Mouse (Mus musculus) natural killer cell, adult 2 months (primary cell): ENCODE measurements at regions not wholly inside any gene's neighbourhood (a gene's known extent, or its start where the extent isn't known, plus 50 kb on each side); places are given as distances from the start of the nearest gene placed in this dataset.
"Not testable (repeated sequence)": the region's sequence is repeated elsewhere in the genome, so short reads cannot be mapped to it uniquely, and the experiment has no call there.

Experiments used
- DNase-seq, 2 experiments: peaks; one replicate each; pipeline ENCODE4 v3.0.0; 2022; ENCODE audit warnings: low spot score in 2 of 2

GRCm38 (mm10) chrX:5319085-5319484 lies 150.0 kb downstream of the Mycs start:
- DNase-seq = not testable (repeated sequence)

DNA sequence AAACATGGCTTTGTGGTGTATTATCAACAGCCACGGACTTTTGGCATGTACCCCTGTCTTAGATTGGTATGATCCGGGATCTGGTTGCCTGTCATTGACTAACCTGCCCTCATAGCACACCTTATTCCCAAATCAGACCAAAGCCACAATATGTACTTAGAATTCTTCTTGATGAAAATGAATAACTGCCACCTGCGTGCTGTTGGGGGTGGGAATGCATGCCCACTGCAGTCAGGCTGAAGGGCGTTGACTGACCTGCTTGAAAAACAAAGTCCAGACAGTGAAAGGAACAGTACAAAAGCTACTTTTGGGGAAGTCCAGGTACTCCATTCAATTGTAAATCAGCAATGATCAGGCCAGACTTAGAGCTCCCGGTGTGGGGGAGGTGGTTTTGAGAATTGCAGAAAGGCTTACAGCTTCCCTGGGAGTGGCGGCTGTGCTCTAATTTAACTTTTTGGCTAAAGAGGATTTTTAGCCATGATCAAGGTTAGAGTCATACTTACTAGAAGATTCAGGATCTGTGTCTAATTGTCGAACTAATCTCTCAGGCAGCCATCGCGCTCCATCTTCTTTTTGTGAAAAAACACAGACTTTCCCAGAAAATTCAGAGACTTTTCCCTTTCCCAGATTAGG lies 157.8 kb downstream of the Mycs start:
- DNase-seq = peak in 1 of 2 experiments; percentile 0

DNA sequence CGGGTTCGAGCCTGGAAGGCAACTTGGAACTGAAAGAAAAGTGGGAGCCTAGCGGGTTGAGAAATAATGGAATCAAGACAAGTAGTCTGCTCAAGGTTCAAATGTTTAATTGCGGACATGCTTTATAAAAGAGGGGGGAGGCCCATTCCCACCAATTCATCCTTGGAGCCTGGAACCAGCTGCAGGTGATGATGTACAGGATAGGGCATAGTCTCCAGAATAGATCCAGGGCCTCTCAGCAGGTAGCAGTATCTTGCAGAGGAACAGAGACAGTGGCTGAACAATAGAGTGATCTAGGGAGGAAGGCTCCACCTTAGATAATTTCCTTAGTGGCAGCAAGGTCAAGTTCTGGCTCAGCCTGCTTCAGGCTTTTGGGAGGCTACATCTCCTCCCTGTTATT lies 158.5 kb downstream of the Mycs start:
- not testable (repeated sequence) for DNase-seq
